Mouse (Mus musculus): ENCODE measurements around the gene Abcc3. TPM values are rescaled to one million over a fixed set of nuclear protein-coding genes. Genes with fewer than 3 reads are reported as not detected.
A peak's percentile ranks its signal among the peaks of the same experiment; 100 is the strongest.

Gene Abcc3
- polyA plus RNA-seq, 1 experiment from 2014 or later, result 8.7 TPM

- peak; percentile 91 for DNase-seq (ENCODE audit: low spot score)
- Histone ChIP-seq H3K4me2 (replicated peaks; ENCODE audit: low read depth, low read length) (peak overlapping the region; percentile 72; the same call in 1 of the 2 replicates), H3K9ac (replicated peaks; ENCODE audit: low read depth) (no peak overlapping the region), H3K4me1 (ENCODE audit: insufficient read depth, low read depth, low read length) (peaks cover 12% of the 10 kb centered on the region), H3K4me3 (ENCODE audit: low read depth, low read length) (0 out of 2 replicates have a peak overlapping the region, but pooled peaks have one; percentile 78), H3K36me3 (ENCODE audit: insufficient read depth, low read length) (peaks cover 2% of the 10 kb centered on the region; the same call in 1 of the 2 replicates), H3K9me3 (ENCODE audit: low read length) (no peaks in the 10 kb centered on the region), H3K27ac (ENCODE audit: low read length) (0 out of 2 replicates have a peak overlapping the region, but pooled peaks have one; percentile 99), H3K27me3 (replicated peaks; ENCODE audit: insufficient read depth, low read length) (no peaks in the 10 kb centered on the region)
- WGBS, result 32% methylated on average over 4 of the region's 4 CpGs
- ATAC-seq, result no peak
- TF ChIP-seq CTCF (IDR thresholded peaks at IDR 0.05) (peak; percentile 74), EP300 (IDR thresholded peaks at IDR 0.05) (peak; percentile 33)
These were observed 63.4 kb downstream of the Abcc3 start for GRCm38 (mm10) chr11:94329270-94329891.

- Histone ChIP-seq H3K27ac (ENCODE audit: low read length) (peak overlapping the region; percentile 99), H3K4me3 (ENCODE audit: low read depth, low read length) (peak overlapping the region; percentile 78), H3K36me3 (ENCODE audit: insufficient read depth, low read length) (no peaks in the 10 kb centered on the region), H3K4me1 (ENCODE audit: insufficient read depth, low read depth, low read length) (peaks cover 12% of the 10 kb centered on the region), H3K9me3 (ENCODE audit: low read length) (no peaks in the 10 kb centered on the region), H3K9ac (replicated peaks; ENCODE audit: low read depth) (peak overlapping the region; percentile 96), H3K4me2 (replicated peaks; ENCODE audit: low read depth, low read length) (peak overlapping the region; percentile 72), H3K27me3 (replicated peaks; ENCODE audit: insufficient read depth, low read length) (no peaks in the 10 kb centered on the region)
- DNase-seq (ENCODE audit: low spot score) (no peak), ATAC-seq (no peak)
- WGBS, result 2% methylated on average over 10 of the region's 10 CpGs
- TF ChIP-seq CTCF (IDR thresholded peaks at IDR 0.05), result no peak
- TF ChIP-seq EP300 (IDR thresholded peaks at IDR 0.05), result no peak
These were observed 64.2 kb downstream of the Abcc3 start for GRCm38 (mm10) chr11:94328644-94329025.

- Histone ChIP-seq H3K9ac (replicated peaks; ENCODE audit: low read depth) (peak within 1 kb of the TSS; percentile 96), H3K27me3 (replicated peaks; ENCODE audit: insufficient read depth, low read length) (no peaks in the 10 kb centered on the region), H3K4me2 (replicated peaks; ENCODE audit: low read depth, low read length) (peak within 1 kb of the TSS; percentile 72), H3K36me3 (ENCODE audit: insufficient read depth, low read length) (no peaks in the 10 kb centered on the region), H3K27ac (ENCODE audit: low read length) (peak within 1 kb of the TSS; percentile 99), H3K9me3 (ENCODE audit: low read length) (no peaks in the 10 kb centered on the region), H3K4me1 (ENCODE audit: insufficient read depth, low read depth, low read length) (peaks cover 12% of the 10 kb centered on the region), H3K4me3 (ENCODE audit: low read depth, low read length) (peak within 1 kb of the TSS; percentile 78)
- DNase-seq (ENCODE audit: low spot score), result peak; percentile 97
- ATAC-seq, result peak; percentile 91
- under 1% methylated on average over 60 of the region's 78 CpGs for WGBS
- TF ChIP-seq EP300 (IDR thresholded peaks at IDR 0.05) (peak; percentile 80), CTCF (IDR thresholded peaks at IDR 0.05) (no peak)
These were observed 64.8 kb downstream of the Abcc3 start, which contains the start of gene Ankrd40 for GRCm38 (mm10) chr11:94327693-94328643. Gene Ankrd40 (plus strand): TSS chr11:94328001.

GRCm38 (mm10) chr11:94326961-94327411 is 65.8 kb downstream of the Abcc3 start:
- H3K4me3 ChIP-seq (ENCODE audit: low read depth, low read length), result peak overlapping the region; percentile 78
- H3K36me3 ChIP-seq (ENCODE audit: insufficient read depth, low read length), result no peaks in the 10 kb centered on the region
- H3K4me2 ChIP-seq (replicated peaks; ENCODE audit: low read depth, low read length), result peak overlapping the region; percentile 72
- ATAC-seq (peak; percentile 30), DNase-seq (ENCODE audit: low spot score) (peak; percentile 61)
- H3K9ac ChIP-seq (replicated peaks; ENCODE audit: low read depth), result no peak overlapping the region
- H3K27ac ChIP-seq (ENCODE audit: low read length), result peak overlapping the region; percentile 99
- TF ChIP-seq EP300 (IDR thresholded peaks at IDR 0.05) (no peak), CTCF (IDR thresholded peaks at IDR 0.05) (no peak)
- H3K27me3 ChIP-seq (replicated peaks; ENCODE audit: insufficient read depth, low read length), result no peaks in the 10 kb centered on the region
- peaks cover 12% of the 10 kb centered on the region for H3K4me1 ChIP-seq (ENCODE audit: insufficient read depth, low read depth, low read length)
- H3K9me3 ChIP-seq (ENCODE audit: low read length), result no peaks in the 10 kb centered on the region
- WGBS, result 5% methylated on average over 10 of the region's 10 CpGs

DNA sequence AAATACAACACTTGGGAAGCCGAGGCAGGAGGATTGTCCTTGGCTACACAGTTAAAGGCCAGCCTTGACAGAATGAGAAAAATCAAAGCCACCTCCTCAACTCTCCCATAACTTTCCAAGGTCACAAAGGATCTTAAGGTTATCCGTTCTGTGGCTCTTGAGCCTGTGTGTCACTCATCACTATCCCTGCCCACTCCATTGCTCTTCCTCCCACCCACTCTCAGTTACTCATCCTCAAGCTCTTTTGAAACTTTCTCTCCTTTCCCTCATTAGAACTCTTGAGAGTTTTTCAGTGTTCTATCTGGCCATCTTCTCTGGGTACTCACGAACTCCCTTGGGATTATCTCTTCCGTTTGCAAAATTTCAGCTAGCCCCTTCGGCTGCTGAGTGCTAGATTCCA is 68.2 kb downstream of the Abcc3 start:
- WGBS, result 80% methylated on average over 5 of the region's 5 CpGs
- no peaks in the 10 kb centered on the region for H3K27me3 ChIP-seq (replicated peaks; ENCODE audit: insufficient read depth, low read length)
- TF ChIP-seq CTCF (IDR thresholded peaks at IDR 0.05) (no peak), EP300 (IDR thresholded peaks at IDR 0.05) (no peak)

More for the DNA sequence above, 68.2 kb downstream of the Abcc3 start:
- H3K4me1 ChIP-seq (ENCODE audit: insufficient read depth, low read depth, low read length), result peaks cover 4% of the 10 kb centered on the region; the same call in 1 of the 2 replicates
- no peak overlapping the region for H3K27ac ChIP-seq (ENCODE audit: low read length)
- DNase-seq (ENCODE audit: low spot score) (no peak), ATAC-seq (no peak)
- H3K9me3 ChIP-seq (ENCODE audit: low read length), result no peaks in the 10 kb centered on the region
- no peak overlapping the region for H3K9ac ChIP-seq (replicated peaks; ENCODE audit: low read depth)
- H3K4me3 ChIP-seq (ENCODE audit: low read depth, low read length), result no peak overlapping the region
- no peak overlapping the region for H3K4me2 ChIP-seq (replicated peaks; ENCODE audit: low read depth, low read length)
- no peaks in the 10 kb centered on the region for H3K36me3 ChIP-seq (ENCODE audit: insufficient read depth, low read length)
